Mouse (Mus musculus) embryonic facial prominence, embryonic 15.5 days (tissue): ENCODE results near the gene Pitpnm2. TPM values are rescaled to one million over a fixed set of nuclear protein-coding genes. Genes with fewer than 3 reads are reported as not detected.
A peak's percentile ranks its signal among the peaks of the same experiment; 100 is the strongest.

Source experiments
- ATAC-seq: fragments of 200-750 bp; cut with Nextera tagmentation; 2 replicates; pipeline ENCODE4 v1.8.0; 2017; ENCODE audit warnings: low read depth, moderate TSS enrichment; ENCODE audit not compliant: insufficient number of reproducible peaks, low FRiP score, low TSS enrichment
- H3K27ac ChIP-seq: fragments of 300-500 bp; sonication (generic); replicated peaks from 2 replicates; pipeline ENCODE4 v1.5.1; 2015; ENCODE audit warnings: mild to moderate bottlenecking, inconsistent platforms
- H3K27me3 ChIP-seq: fragments of 300-500 bp; sonication (generic); 2 replicates; pipeline ENCODE4 v1.6.1; 2015; ENCODE audit warnings: inconsistent platforms
- H3K36me3 ChIP-seq: fragments of 300-500 bp; sonication (generic); 2 replicates; pipeline ENCODE4 v1.6.1; 2015; ENCODE audit warnings: mild to moderate bottlenecking, inconsistent platforms
- H3K4me1 ChIP-seq: fragments of 300-500 bp; sonication (generic); 2 replicates; pipeline ENCODE4 v1.6.1; 2015; ENCODE audit warnings: inconsistent platforms
- H3K4me2 ChIP-seq: fragments of 300-500 bp; sonication (generic); replicated peaks from 2 replicates; pipeline ENCODE4 v1.6.1; 2015; ENCODE audit warnings: mild to moderate bottlenecking, inconsistent platforms
- H3K4me3 ChIP-seq: fragments of 300-500 bp; sonication (generic); replicated peaks from 2 replicates; pipeline ENCODE4 v1.5.1; 2015; ENCODE audit warnings: mild to moderate bottlenecking, inconsistent platforms
- H3K9ac ChIP-seq: fragments of 300-500 bp; sonication (generic); 2 replicates; pipeline ENCODE4 v1.6.1; 2015; ENCODE audit warnings: inconsistent platforms
- H3K9me3 ChIP-seq: fragments of 300-500 bp; sonication (generic); replicated peaks from 2 replicates; pipeline ENCODE4 v1.6.1; 2016; ENCODE audit warnings: inconsistent platforms
- WGBS: fragments of 180-500 bp; shearing (Covaris S2); methylation state at CpG from one replicate; pipeline ENCODE4 v1.1.7; 2015; 5-methylcytosine and 5-hydroxymethylcytosine counted together
- polyA plus RNA-seq: library from polyadenylated mRNA; unstranded; fragments of >200 nt; fragmentation: Nextera tagmentation; extraction: Ambion mirVana; gene quantifications from 2 replicates; pipeline ENCODE4 v1.2.1, GENCODE M21; 2015

The Pitpnm2 gene
- polyA plus RNA-seq, 1 experiment from 2014 or later, result 5.0 TPM

- H3K9me3 ChIP-seq, result no peaks in the 10 kb centered on the region
- ATAC-seq, result no peak
- no peak overlapping the region for H3K9ac ChIP-seq
- H3K27me3 ChIP-seq, result no peaks in the 10 kb centered on the region
- no peak overlapping the region for H3K27ac ChIP-seq
- H3K4me3 ChIP-seq, result no peak overlapping the region
- no peaks in the 10 kb centered on the region for H3K36me3 ChIP-seq
- WGBS, result 66% methylated on average over 18 of the region's 18 CpGs
- H3K4me2 ChIP-seq, result no peak overlapping the region
- H3K4me1 ChIP-seq, result peaks cover 20% of the 10 kb centered on the region
Measured at GRCm38 (mm10) chr5:124232360-124233143, 17.0 kb downstream of the Pitpnm2 start.

- Histone ChIP-seq H3K9ac (no peak overlapping the region), H3K4me1 (peaks cover 28% of the 10 kb centered on the region), H3K9me3 (no peaks in the 10 kb centered on the region), H3K36me3 (no peaks in the 10 kb centered on the region), H3K4me2 (no peak overlapping the region), H3K4me3 (no peak overlapping the region), H3K27me3 (no peaks in the 10 kb centered on the region), H3K27ac (no peak overlapping the region)
- 79% methylated on average over 9 of the region's 9 CpGs for WGBS
- ATAC-seq, result no peak
Measured at GRCm38 (mm10) chr5:124230461-124230860, 19.1 kb downstream of the Pitpnm2 start.

GRCm38 (mm10) chr5:124227193-124227592 lies 22.4 kb downstream of the Pitpnm2 start:
- Histone ChIP-seq H3K27me3 (no peaks in the 10 kb centered on the region), H3K4me2 (no peak overlapping the region), H3K36me3 (no peaks in the 10 kb centered on the region), H3K4me1 (peaks cover 19% of the 10 kb centered on the region), H3K9me3 (no peaks in the 10 kb centered on the region), H3K27ac (no peak overlapping the region), H3K4me3 (no peak overlapping the region), H3K9ac (no peak overlapping the region)
- WGBS, result 29% methylated on average over 6 of the region's 6 CpGs
- ATAC-seq, result peak; percentile 17; the same call in 1 of the 2 replicates

- Histone ChIP-seq H3K27me3 (no peaks in the 10 kb centered on the region), H3K4me2 (no peak overlapping the region), H3K9ac (no peak overlapping the region), H3K27ac (no peak overlapping the region), H3K4me3 (no peak overlapping the region), H3K36me3 (no peaks in the 10 kb centered on the region), H3K9me3 (no peaks in the 10 kb centered on the region), H3K4me1 (peaks cover 24% of the 10 kb centered on the region)
- 74% methylated on average over 4 of the region's 4 CpGs for whole genome bisulfite sequencing
- no peak for ATAC-seq
Measured at GRCm38 (mm10) chr5:124226494-124226893, 23.1 kb downstream of the Pitpnm2 start.

GRCm38 (mm10) chr5:124225891-124226290 lies 23.7 kb downstream of the Pitpnm2 start:
- H3K4me2 ChIP-seq, result no peak overlapping the region
- H3K4me1 ChIP-seq, result peaks cover 29% of the 10 kb centered on the region
- H3K27ac ChIP-seq, result no peak overlapping the region
- no peak overlapping the region for H3K9ac ChIP-seq
- 94% methylated on average over 7 of the region's 7 CpGs for WGBS
- no peaks in the 10 kb centered on the region for H3K9me3 ChIP-seq
- H3K36me3 ChIP-seq, result no peaks in the 10 kb centered on the region
- ATAC-seq, result no peak
- H3K4me3 ChIP-seq, result no peak overlapping the region
- H3K27me3 ChIP-seq, result no peaks in the 10 kb centered on the region

- Histone ChIP-seq H3K9ac (no peak overlapping the region), H3K9me3 (no peaks in the 10 kb centered on the region), H3K4me1 (peaks cover 37% of the 10 kb centered on the region), H3K36me3 (no peaks in the 10 kb centered on the region), H3K27ac (no peak overlapping the region), H3K4me3 (no peak overlapping the region), H3K27me3 (no peaks in the 10 kb centered on the region), H3K4me2 (no peak overlapping the region)
- 55% methylated on average over 16 of the region's 16 CpGs for WGBS
- no peak for ATAC-seq
Measured at GRCm38 (mm10) chr5:124224321-124225092, 25.1 kb downstream of the Pitpnm2 start.

- Histone ChIP-seq H3K36me3 (no peaks in the 10 kb centered on the region), H3K9me3 (no peaks in the 10 kb centered on the region), H3K27me3 (no peaks in the 10 kb centered on the region), H3K4me2 (no peak overlapping the region), H3K4me3 (no peak overlapping the region), H3K27ac (no peak overlapping the region), H3K9ac (no peak overlapping the region), H3K4me1 (peaks cover 41% of the 10 kb centered on the region)
- ATAC-seq, result no peak
- WGBS, result 87% methylated on average over 8 of the region's 8 CpGs
Measured at GRCm38 (mm10) chr5:124223574-124223973, 26.0 kb downstream of the Pitpnm2 start.

- 0 out of 2 replicates have a peak overlapping the region, but pooled peaks have one; percentile 7 for H3K27ac ChIP-seq
Measured at GRCm38 (mm10) chr5:124222696-124223095, 26.9 kb downstream of the Pitpnm2 start.

GRCm38 (mm10) chr5:124221736-124222040 lies 27.9 kb downstream of the Pitpnm2 start:
- Histone ChIP-seq H3K9me3 (no peaks in the 10 kb centered on the region), H3K4me3 (no peak overlapping the region), H3K4me2 (no peak overlapping the region), H3K27ac (peak overlapping the region; percentile 65; the same call in 1 of the 2 replicates), H3K36me3 (no peaks in the 10 kb centered on the region), H3K4me1 (peaks cover 40% of the 10 kb centered on the region), H3K27me3 (no peaks in the 10 kb centered on the region), H3K9ac (no peak overlapping the region)
- ATAC-seq, result no peak
- WGBS, result 67% methylated on average over 7 of the region's 7 CpGs

More at GRCm38 (mm10) chr5:124222696-124223095, 26.9 kb downstream of the Pitpnm2 start:
- 81% methylated on average over 11 of the region's 11 CpGs for WGBS
- no peak overlapping the region for H3K9ac ChIP-seq
- H3K4me2 ChIP-seq, result no peak overlapping the region
- H3K9me3 ChIP-seq, result no peaks in the 10 kb centered on the region
- no peak overlapping the region for H3K4me3 ChIP-seq
- no peaks in the 10 kb centered on the region for H3K27me3 ChIP-seq
- peaks cover 45% of the 10 kb centered on the region for H3K4me1 ChIP-seq
- no peaks in the 10 kb centered on the region for H3K36me3 ChIP-seq
- ATAC-seq, result 0 out of 2 replicates have a peak, but pooled peaks have one; percentile 10

- Histone ChIP-seq H3K9me3 (no peaks in the 10 kb centered on the region), H3K27ac (peak overlapping the region; percentile 65), H3K27me3 (no peaks in the 10 kb centered on the region), H3K4me2 (no peak overlapping the region), H3K9ac (no peak overlapping the region), H3K4me1 (peaks cover 39% of the 10 kb centered on the region), H3K36me3 (no peaks in the 10 kb centered on the region), H3K4me3 (no peak overlapping the region)
- 40% methylated on average over 7 of the region's 7 CpGs for WGBS
- ATAC-seq, result 0 out of 2 replicates have a peak, but pooled peaks have one; percentile 52
Measured at GRCm38 (mm10) chr5:124221037-124221735, 28.4 kb downstream of the Pitpnm2 start.

- Histone ChIP-seq H3K9me3 (no peaks in the 10 kb centered on the region), H3K4me1 (peaks cover 40% of the 10 kb centered on the region), H3K9ac (no peak overlapping the region), H3K36me3 (no peaks in the 10 kb centered on the region), H3K4me3 (no peak overlapping the region), H3K4me2 (no peak overlapping the region), H3K27me3 (no peaks in the 10 kb centered on the region), H3K27ac (peak overlapping the region; percentile 48; the same call in 1 of the 2 replicates)
- WGBS, result 88% methylated on average over 5 of the region's 5 CpGs
- ATAC-seq, result no peak
Measured at GRCm38 (mm10) chr5:124220551-124220950, 29.0 kb downstream of the Pitpnm2 start.
